Mouse (Mus musculus): ENCODE results near the gene Chchd6. TPM values are rescaled to one million over a fixed set of nuclear protein-coding genes. Genes with fewer than 3 reads are reported as not detected.

The Chchd6 gene
- polyA plus RNA-seq, 1 experiment from 2014 or later, result 80.9 TPM

DNA sequence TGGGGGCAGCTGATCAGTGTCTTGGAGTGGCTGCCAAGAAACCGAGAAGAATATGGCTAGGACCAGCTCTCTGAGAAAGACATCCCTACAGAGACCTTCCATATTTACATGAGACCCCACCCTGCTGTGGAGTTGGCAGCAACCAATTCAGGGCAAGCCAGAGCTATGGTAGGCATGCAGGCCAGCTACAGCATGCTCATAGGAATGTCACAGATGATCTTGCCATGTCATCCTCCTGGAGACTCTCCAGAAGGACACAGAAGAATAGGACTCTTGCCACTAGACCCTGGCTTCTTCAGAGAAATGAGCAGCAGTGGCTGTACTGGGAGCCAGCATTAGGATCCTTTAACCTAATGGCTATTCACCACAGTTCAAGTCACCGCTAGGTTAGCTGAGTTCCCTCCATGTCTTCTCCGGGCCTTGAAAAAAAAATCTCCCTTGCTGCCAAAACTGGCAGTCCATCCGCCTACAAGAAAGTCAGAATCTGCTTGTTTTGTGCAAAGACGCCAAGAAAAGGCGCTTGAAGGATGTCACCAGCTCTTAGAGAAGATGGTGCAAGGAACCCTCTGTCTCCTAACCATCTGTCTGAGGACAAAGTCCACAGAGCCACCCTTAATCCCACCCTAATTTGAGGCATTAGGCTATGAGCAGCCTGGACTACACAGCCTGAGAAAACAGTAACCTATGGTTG lies 43.0 kb downstream of the Chchd6 start:
- WGBS, result 93% methylated on average over 6 of the region's 6 CpGs
- no peaks in the 10 kb centered on the region for H3K9me3 ChIP-seq
- no peak overlapping the region for H3K9ac ChIP-seq

DNA sequence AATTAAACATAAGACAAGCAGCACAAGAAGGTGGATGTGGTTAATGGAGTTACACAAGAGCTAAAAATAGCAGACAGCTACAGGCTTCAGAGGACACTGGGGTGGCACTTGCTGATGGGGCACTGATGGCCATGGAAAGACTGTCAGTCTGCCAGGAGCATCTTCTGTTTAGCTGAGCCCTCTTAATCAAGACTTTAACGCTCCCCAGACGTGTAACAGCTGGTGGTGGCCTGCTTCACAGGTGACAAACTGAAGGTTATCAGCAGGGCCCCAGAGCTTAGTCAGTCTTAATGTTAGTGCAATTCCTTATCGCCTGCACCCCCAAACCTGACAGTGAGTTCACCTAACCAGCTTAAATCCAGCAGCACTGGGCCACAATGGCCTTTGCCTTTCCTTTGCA lies 46.3 kb downstream of the Chchd6 start:
- H3K4me3 ChIP-seq, result no peak overlapping the region
- WGBS, result 80% methylated on average over 3 of the region's 3 CpGs
- no peaks in the 10 kb centered on the region for H3K4me1 ChIP-seq
- H3K27ac ChIP-seq, result no peak overlapping the region
- H3K9me3 ChIP-seq, result no peaks in the 10 kb centered on the region
- H3K36me3 ChIP-seq, result no peaks in the 10 kb centered on the region
- H3K4me2 ChIP-seq (replicated peaks), result no peak overlapping the region
- no peak overlapping the region for H3K9ac ChIP-seq
- ATAC-seq (ENCODE audit: low FRiP score, low read depth), result no peak
- no peaks in the 10 kb centered on the region for H3K27me3 ChIP-seq (replicated peaks)

More for the DNA sequence above, 43.0 kb downstream of the Chchd6 start:
- Histone ChIP-seq H3K27ac (no peak overlapping the region), H3K4me3 (no peak overlapping the region), H3K4me2 (replicated peaks) (no peak overlapping the region), H3K27me3 (replicated peaks) (no peaks in the 10 kb centered on the region), H3K4me1 (no peaks in the 10 kb centered on the region), H3K36me3 (no peaks in the 10 kb centered on the region)
- no peak for ATAC-seq (ENCODE audit: low FRiP score, low read depth)

DNA sequence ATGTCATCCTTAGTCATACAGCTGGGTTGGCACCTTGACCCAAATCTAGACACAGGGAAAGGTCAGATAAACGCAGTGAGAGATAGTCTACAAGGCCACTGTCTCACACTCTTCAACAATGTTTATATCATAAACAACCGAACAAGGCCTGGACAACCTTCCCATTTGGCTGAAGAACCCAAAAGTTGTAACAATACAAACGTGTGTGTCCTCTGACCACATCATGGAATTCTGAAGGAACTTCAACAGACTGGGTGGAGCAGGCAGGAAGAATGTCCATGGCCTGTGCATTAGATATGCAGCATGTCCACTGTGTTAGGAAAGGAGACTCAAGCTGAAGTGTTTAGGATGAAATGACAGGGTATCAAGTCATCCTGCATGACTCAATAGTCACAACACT lies 47.5 kb downstream of the Chchd6 start:
- no peaks in the 10 kb centered on the region for H3K9me3 ChIP-seq
- 90% methylated on average over 3 of the region's 3 CpGs for WGBS
- H3K27me3 ChIP-seq (replicated peaks), result no peaks in the 10 kb centered on the region

DNA sequence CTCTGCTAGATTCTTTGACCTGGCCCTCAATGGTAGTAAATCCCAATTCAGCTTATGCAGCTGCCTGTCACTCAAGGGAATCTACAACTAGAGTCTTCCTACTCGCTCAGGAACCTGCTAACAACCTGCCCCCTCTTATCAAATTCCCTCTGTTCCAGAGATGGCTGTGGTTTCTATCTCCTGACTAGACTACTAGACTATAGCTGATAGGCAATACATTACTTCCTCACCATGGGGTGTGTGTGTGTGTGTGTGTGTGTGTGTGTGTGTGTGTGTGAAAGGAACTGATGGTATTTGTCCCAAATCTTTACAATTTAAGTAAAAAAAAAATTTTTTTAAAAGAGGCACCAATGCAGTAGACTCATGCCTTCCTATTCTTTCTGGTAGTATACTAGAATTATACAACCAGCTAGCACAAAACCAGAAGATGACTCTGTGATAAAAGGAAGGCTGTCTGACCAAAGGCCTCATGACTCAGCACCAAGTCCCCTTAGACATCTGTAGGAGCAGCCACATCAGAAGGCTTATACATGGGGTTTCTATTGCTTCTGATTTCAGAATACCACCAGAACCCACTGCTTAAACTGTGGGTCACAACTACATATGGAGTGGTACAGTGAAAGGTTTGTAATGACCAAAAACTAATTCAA lies 57.2 kb downstream of the Chchd6 start:
- no peaks in the 10 kb centered on the region for H3K36me3 ChIP-seq
- no peak overlapping the region for H3K4me2 ChIP-seq (replicated peaks)
- H3K27ac ChIP-seq, result no peak overlapping the region
- ATAC-seq (ENCODE audit: low FRiP score, low read depth), result no peak
- WGBS, result 92% methylated on average over 1 of the region's 1 CpGs
- no peaks in the 10 kb centered on the region for H3K27me3 ChIP-seq (replicated peaks)
- no peaks in the 10 kb centered on the region for H3K4me1 ChIP-seq
- no peak overlapping the region for H3K4me3 ChIP-seq
- no peak overlapping the region for H3K9ac ChIP-seq
- no peaks in the 10 kb centered on the region for H3K9me3 ChIP-seq

More for the DNA sequence above, 47.5 kb downstream of the Chchd6 start:
- H3K9ac ChIP-seq, result no peak overlapping the region
- H3K36me3 ChIP-seq, result no peaks in the 10 kb centered on the region
- H3K27ac ChIP-seq, result no peak overlapping the region
- no peaks in the 10 kb centered on the region for H3K4me1 ChIP-seq
- H3K4me2 ChIP-seq (replicated peaks), result no peak overlapping the region
- ATAC-seq (ENCODE audit: low FRiP score, low read depth), result no peak
- no peak overlapping the region for H3K4me3 ChIP-seq

DNA sequence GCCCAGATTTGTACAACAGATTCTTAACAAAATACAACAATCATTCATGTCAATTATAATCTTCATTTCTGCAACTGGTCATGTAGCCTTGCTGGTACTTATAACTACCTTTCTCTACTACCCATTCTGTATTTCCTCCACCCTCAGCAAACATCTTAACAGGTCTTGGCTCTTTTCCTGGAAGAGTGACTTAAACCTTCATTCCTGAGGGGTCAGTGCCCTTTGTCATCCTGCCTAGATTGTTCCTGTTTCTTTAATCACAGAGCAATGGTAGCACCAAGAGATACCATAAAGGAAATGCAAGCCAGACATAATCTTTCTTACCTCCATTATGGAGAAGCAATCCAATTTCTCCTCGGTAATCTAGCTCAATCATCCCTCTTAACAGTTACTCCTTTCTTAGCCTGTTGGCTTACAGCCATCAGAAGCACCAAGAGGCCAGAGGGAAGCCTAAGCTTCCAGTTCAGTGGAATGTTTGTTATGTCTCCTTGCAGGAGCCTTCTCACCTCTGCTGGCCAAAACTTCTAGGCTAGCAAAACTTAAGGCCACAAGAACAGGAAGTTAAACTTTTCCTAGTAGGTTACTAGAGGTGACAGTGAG lies 59.7 kb downstream of the Chchd6 start:
- Histone ChIP-seq H3K4me1 (no peaks in the 10 kb centered on the region), H3K9me3 (no peaks in the 10 kb centered on the region), H3K27me3 (replicated peaks) (no peaks in the 10 kb centered on the region), H3K27ac (no peak overlapping the region), H3K36me3 (no peaks in the 10 kb centered on the region), H3K4me2 (replicated peaks) (no peak overlapping the region), H3K9ac (no peak overlapping the region), H3K4me3 (no peak overlapping the region)
- no peak for ATAC-seq (ENCODE audit: low FRiP score, low read depth)
- 89% methylated on average over 1 of the region's 1 CpGs for WGBS

DNA sequence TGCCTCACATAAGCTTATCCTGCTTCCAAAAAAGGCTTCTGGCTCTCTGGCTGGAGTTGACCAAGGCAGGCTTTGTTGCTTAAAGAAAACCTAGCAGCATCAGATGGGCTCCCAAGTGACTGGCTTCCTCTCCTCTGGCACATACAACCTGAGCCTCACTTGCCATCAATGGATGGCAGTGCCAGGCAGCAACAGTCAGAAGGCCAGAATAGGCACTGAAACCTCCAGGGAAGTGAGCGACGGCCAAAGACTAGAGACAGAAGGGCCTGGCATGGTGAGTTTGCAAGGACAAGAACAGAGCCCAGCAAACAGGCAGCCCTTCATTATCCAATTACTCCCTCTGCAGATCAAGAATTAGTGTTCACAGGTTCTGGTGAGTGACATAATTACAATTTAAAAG lies 70.7 kb downstream of the Chchd6 start:
- Histone ChIP-seq H3K4me1 (no peaks in the 10 kb centered on the region), H3K9me3 (no peaks in the 10 kb centered on the region), H3K27ac (no peak overlapping the region), H3K4me2 (replicated peaks) (no peak overlapping the region), H3K36me3 (no peaks in the 10 kb centered on the region), H3K4me3 (no peak overlapping the region), H3K27me3 (replicated peaks) (no peaks in the 10 kb centered on the region), H3K9ac (no peak overlapping the region)
- ATAC-seq (ENCODE audit: low FRiP score, low read depth), result no peak
- 94% methylated on average over 2 of the region's 2 CpGs for whole genome bisulfite sequencing

DNA sequence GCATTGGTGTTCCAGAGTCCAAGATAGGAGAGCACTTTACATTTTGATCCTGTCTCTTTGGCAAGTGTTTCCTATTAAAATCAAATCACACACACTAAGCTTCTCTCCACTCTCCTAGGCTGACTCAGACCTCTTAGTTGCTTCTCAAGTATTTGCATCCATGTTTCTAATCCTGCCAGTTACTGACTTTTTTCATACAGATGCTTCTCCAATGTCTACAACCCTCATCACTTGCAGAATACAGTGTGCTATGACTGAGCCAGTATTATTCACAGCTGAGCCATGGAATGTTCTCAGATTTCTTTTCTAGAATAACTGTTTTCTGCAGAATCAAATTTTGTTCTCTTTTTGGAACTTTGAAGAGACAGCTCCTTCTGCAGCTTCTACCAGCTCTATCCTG lies 85.3 kb downstream of the Chchd6 start:
- Histone ChIP-seq H3K36me3 (no peaks in the 10 kb centered on the region), H3K9ac (no peak overlapping the region), H3K9me3 (no peaks in the 10 kb centered on the region), H3K4me2 (replicated peaks) (no peak overlapping the region), H3K4me3 (no peak overlapping the region), H3K4me1 (no peaks in the 10 kb centered on the region), H3K27ac (no peak overlapping the region), H3K27me3 (replicated peaks) (no peaks in the 10 kb centered on the region)
- no peak for ATAC-seq (ENCODE audit: low FRiP score, low read depth)

DNA sequence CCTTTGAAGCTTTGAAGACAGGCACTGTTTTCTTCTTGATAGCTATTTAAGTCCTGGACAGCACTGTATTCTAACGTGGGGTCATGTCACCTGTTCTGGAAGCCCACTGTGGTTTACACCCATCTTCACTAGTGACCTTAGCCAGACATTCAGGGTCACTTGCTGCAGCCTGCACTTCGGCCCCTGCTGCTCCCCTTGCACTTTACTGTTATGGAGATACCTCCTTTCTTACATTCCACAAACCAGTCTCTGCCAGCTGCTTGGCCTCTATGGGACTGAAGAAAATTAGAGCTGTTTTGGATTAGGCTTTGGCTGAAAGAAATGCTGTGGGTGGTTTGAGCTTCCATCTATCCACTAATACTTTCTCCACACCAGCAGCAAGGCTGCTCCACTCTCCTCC lies 86.7 kb downstream of the Chchd6 start:
- no peak overlapping the region for H3K27ac ChIP-seq
- WGBS, result 62% methylated on average over 2 of the region's 2 CpGs
- ATAC-seq (ENCODE audit: low FRiP score, low read depth), result no peak
- H3K4me1 ChIP-seq, result no peaks in the 10 kb centered on the region
- no peak overlapping the region for H3K9ac ChIP-seq
- H3K4me3 ChIP-seq, result no peak overlapping the region
- H3K36me3 ChIP-seq, result no peaks in the 10 kb centered on the region
- no peaks in the 10 kb centered on the region for H3K9me3 ChIP-seq
- no peak overlapping the region for H3K4me2 ChIP-seq (replicated peaks)
- no peaks in the 10 kb centered on the region for H3K27me3 ChIP-seq (replicated peaks)

DNA sequence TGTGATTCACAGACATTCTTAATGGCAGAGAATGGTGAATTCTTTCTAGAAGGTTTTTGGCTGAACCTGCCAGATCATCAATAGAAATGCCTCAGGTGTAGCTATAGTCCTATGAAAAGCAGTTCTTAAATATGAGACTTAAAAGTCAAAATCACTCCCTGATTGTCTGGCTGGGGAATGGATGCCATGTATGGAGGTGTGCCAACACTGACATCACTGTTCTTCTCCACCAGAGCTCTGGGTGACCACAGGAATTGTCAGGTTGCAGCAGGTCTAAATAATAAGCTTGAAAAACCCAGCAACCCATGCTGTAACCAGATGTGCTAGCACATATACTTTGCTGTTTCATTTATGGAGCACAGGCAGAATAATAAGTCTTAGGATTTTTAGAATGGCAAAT lies 87.2 kb downstream of the Chchd6 start:
- H3K4me1 ChIP-seq, result no peaks in the 10 kb centered on the region
- no peak overlapping the region for H3K9ac ChIP-seq
- no peaks in the 10 kb centered on the region for H3K27me3 ChIP-seq (replicated peaks)
- H3K36me3 ChIP-seq, result no peaks in the 10 kb centered on the region
- no peaks in the 10 kb centered on the region for H3K9me3 ChIP-seq
- no peak overlapping the region for H3K27ac ChIP-seq
- H3K4me2 ChIP-seq (replicated peaks), result no peak overlapping the region
- no peak overlapping the region for H3K4me3 ChIP-seq
- no peak for ATAC-seq (ENCODE audit: low FRiP score, low read depth)

DNA sequence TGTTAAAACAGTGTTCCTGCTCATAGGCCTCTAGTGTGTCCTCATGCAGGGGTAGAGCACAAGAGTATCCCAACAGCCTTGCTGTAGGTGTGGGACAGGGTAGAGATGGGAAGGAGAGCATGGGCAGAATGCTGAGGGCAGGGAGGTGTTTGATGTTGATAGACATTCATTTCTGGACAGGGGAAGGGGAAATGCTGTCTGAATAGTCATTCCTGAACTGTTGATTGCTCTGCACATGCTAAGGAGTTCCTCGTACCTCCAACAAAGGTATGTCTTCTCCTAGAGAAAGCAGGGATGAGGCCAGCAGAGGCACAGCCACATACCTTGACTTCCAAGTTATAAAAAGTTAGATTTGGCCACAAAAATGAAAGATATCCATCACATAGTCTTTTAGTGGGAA lies 95.5 kb downstream of the Chchd6 start:
- Histone ChIP-seq H3K27ac (no peak overlapping the region), H3K4me3 (no peak overlapping the region), H3K9ac (no peak overlapping the region), H3K36me3 (no peaks in the 10 kb centered on the region), H3K4me2 (replicated peaks) (no peak overlapping the region), H3K27me3 (replicated peaks) (no peaks in the 10 kb centered on the region), H3K9me3 (no peaks in the 10 kb centered on the region), H3K4me1 (0 out of 2 replicates have a peak, but pooled peaks cover 3% of the 10 kb centered on the region)
- WGBS, result 86% methylated on average over 1 of the region's 1 CpGs
- no peak for ATAC-seq (ENCODE audit: low FRiP score, low read depth)

DNA sequence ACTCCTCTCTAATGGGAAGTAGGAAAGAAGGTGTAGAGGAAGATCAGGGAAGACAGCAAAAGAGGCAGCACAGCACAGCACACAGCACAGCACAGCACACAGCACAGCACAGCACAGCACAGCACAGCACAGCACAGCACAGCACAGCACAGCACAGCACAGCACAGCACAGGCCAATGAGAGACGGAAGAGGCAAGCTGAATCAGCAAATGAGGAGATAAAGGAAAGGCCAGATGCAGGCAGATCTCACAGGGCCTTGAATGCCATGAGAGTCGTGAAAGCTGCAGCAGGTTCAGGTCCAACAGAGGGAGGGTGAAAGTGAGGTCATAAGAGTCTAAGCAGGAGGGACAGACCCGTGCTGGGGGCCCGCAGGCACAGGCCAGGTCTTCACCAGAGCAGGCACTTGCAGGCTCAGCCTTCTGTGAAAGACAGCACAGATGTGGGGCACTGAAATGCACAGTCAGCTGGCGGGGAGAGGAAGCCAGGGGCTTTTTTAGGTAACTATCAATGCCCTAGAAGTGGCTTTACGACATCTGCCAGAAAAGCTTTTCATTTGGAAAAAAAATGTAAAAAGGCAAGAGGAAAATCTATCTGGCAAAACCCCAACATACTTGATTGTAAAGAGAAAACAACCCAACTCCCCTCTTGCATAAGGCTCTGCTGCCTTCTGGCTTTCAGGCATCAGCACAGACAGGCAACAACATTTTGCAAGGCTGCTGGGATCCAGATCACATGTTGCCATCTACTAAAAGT lies 96.5 kb downstream of the Chchd6 start:
- ATAC-seq (ENCODE audit: low FRiP score, low read depth), result no peak
- no peaks in the 10 kb centered on the region for H3K36me3 ChIP-seq

DNA sequence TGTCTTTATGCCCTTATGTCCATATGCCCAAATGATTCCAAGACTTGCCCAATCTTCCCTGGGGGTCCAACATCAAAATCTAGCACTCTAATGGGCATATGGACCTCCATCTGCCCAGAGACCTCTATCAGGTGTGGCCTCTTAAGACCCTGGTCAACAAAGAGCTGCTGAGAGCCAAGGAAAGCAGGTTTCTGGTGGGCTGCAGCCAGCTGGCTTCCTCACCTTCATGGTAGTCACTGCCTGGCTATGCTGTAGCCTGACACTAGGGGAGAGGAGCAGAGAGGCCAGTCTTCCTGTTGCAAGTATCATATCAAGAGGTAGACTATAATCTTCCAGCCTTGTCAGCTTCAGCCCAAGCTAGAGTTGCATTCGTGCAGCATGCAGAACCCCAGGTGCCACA lies 98.5 kb downstream of the Chchd6 start:
- ATAC-seq (ENCODE audit: low FRiP score, low read depth), result no peak
- Histone ChIP-seq H3K4me1 (0 out of 2 replicates have a peak, but pooled peaks cover 3% of the 10 kb centered on the region), H3K9me3 (no peaks in the 10 kb centered on the region), H3K36me3 (no peaks in the 10 kb centered on the region), H3K4me3 (no peak overlapping the region), H3K27me3 (replicated peaks) (no peaks in the 10 kb centered on the region), H3K4me2 (replicated peaks) (no peak overlapping the region), H3K9ac (no peak overlapping the region), H3K27ac (no peak overlapping the region)
- WGBS, result 95% methylated on average over 1 of the region's 1 CpGs

More for the DNA sequence above, 96.5 kb downstream of the Chchd6 start:
- no peak overlapping the region for H3K4me3 ChIP-seq
- 0 out of 2 replicates have a peak, but pooled peaks cover 3% of the 10 kb centered on the region for H3K4me1 ChIP-seq
- no peak overlapping the region for H3K4me2 ChIP-seq (replicated peaks)
- H3K9me3 ChIP-seq, result no peaks in the 10 kb centered on the region
- 56% methylated on average over 6 of the region's 6 CpGs for WGBS
- H3K27me3 ChIP-seq (replicated peaks), result no peaks in the 10 kb centered on the region
- no peak overlapping the region for H3K9ac ChIP-seq
- H3K27ac ChIP-seq, result no peak overlapping the region

All from neural tube, embryonic 12.5 days (tissue).